Mouse (Mus musculus) ovary, postnatal 36 days (tissue): Measurements from ENCODE around the gene Clcf1.

Experiments
- DNase-seq: peaks from one replicate; pipeline ENCODE4 v3.0.0; 2022; ENCODE audit warnings: low spot score, mixed read lengths

Gene Clcf1

DNA sequence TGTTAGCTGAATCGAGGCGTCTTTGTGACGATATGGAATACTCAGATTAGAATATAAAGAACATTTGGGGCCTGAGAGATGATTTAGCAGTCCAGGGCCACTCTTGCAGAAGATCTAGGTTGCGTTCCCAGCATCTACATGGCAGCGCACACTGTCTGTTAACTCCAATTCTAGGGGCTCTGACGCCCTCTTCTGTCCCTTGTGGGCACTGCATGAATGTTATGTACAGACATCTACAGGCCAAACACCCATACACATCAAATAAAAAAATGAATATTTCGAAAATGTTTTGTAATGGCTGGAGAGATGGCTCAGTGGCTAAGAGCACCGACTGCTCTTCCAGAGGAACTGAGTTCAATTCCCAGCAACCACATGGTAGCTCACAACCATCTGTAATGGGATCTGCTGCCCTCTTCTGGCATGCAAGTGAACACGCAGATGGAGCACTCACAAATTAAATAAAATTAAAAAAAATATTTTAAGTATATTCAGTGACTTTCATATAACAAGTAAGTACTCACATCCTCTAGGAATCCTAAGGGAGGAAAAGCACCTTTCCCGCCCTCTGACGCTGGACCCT is 41.6 kb downstream of the Clcf1 start:
- no peak for DNase-seq

DNA sequence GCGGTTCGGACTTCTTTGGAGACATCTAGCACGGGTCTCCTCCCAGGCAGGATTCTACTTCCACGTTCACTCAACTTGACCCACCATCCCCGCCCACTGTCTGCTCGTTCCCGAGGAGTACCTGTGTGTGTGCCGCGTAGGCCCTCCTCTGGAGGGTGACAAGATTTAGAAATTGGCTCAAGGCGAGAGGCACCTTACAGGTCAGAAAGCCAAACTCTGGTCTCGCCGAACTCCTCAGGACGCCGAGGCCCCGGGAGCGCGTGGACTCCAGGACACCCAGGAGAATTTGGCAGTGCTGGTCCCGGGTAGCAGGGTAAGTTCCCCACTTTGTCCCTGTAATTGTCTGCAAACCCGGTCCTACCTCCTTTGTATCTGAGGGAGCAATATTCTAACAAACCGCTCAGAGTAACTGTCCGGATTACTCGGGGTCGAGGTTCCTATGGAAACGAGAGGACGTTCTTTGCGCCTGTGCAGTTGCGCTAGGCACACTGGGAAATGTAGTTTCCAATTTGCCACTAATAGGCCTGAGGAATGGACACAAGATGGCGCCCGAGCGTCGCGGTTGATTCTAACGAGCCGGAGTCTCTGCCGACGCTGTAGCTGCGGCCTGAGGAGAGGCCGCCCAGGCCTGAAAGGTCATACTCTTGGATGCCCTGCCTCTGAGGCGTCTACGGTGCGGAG is 43.3 kb downstream of the Clcf1 start:
- peak; percentile 90 for DNase-seq

DNA sequence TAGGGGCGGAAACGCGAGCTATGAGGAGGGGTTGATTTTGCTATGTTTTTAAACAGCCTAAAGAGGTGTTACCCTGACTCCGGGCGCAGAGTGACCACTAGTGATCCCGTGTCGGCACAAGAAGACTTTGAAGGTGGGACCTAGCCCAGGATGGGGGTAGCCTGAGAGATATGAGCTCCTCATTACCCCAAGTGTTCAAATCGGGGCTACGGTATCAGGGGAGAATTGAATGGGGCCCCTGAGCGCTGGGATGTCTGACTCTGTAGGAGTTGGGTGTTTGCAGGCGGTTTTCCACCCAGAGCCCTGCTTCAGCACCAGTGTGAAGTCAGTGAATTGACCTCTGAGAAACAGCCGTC is 43.8 kb downstream of the Clcf1 start:
- DNase-seq = no peak

DNA sequence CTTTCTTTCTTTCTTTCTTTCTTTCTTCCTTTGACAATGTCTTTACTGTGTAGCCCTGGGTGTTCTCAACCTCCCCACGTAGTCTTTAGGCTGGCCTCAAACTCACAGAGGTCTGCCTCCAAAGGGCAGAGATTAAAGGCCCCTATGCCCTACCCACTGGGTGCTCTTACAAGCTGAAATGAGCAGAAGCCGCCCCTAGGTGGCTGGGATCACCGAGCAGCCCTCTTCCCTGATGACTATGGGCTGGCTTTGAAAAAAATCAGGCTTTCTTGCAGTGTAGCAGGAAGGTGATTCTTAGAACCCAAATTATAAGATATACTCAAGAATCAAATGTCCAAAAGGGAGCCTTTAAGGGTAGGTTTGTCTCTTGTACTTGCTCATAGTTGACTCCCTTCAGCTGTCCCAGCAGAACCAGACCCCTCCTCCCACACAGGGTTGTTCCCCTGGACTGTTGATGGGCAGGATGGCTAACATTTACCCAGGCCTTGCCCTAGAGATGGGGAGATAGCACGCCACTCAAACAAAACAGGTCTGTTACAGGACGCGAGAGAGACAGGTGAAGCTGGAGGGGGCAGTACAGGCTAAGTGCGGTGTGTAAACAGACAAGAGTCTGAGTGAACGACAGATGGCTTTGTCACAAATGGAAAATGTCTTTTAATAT is 47.1 kb downstream of the Clcf1 start:
- DNase-seq = no peak

DNA sequence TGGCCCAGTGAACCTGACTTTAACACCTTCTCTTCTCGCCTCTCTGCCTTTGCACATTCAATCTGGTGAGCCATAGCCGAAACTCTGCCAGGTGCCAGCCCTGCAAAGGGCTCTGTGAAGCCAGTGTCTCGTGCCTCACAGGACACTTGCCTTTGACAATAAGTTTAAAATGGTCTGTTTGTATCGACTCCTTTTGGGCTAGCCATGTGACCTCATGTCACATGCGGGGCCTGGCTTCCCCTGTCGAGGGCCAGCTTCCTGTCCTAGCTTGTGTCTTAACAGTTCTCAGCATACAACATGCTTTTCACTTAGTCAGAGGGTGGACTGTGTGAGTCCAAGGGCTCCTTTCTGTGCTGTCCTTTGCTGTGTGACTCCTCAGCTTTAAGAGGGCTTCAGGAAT is 48.7 kb downstream of the Clcf1 start:
- no peak for DNase-seq

DNA sequence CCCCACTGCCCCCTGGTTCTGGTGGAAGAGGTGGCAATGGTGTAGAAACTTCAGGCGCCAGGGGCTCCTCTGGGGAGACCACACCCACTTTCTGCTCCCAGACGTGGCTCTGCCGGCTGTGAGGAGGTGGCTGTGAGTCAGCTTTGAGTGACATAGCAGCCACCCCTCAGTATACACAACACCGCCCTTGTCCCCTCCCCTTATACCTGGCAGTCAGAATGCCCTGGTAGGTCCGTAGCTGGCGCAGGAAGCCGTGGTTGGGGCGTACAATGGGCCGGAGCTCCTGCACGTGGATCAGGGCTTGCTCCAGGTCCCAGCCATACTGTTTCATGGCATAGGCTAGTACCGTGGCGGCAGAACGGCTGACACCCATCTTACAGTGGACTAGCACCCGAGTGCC is 49.7 kb downstream of the Clcf1 start:
- peak; percentile 3 for DNase-seq

DNA sequence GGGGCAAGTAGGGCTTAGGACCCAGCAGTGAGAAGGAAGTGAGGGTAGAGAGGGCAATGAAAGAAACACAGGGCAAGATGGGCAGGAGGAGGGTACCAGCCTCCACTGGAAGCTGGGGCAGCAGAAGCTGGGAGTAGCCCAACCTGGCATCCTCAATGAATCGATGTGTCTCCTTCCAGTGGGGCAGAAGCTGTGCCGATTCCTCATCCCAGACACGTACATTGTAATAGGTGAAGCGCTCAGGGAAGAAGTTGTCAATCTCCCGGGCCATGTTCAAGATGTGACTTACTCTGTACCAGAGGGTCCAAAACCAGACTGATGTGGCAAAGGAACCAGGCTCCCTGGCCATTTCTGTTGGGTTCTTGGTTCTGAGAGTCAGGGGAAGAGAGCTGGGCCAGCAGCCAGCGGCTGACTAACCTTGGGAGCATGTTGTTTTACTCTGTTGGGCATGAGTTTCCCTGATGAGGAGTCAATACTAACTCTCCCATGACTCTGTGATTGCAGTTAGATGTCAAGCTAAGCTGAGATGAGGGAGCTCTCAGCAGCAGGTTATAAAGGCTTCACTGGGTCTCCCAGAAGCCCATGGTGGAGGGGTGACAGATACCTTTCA is 50.2 kb downstream of the Clcf1 start:
- no peak for DNase-seq

DNA sequence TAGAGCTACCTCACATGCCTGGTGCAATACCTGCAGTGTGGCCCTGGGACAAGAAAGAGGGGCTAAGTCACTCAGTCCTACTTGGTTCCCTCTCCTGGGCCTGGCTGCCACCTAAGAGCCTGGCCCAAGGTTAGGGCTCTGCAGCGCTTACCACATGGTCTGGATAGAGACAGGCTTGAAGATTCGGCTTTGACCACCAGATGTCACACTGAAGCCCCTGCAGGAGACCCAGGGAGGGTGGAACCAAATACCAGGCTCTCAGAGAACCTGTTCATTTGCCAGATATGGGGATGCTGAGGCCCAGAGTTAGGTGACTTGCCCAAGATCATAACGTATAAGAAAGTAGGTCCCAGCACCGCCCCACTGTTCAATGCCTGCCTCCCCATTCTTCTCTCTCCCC is 51.9 kb downstream of the Clcf1 start:
- DNase-seq = no peak

DNA sequence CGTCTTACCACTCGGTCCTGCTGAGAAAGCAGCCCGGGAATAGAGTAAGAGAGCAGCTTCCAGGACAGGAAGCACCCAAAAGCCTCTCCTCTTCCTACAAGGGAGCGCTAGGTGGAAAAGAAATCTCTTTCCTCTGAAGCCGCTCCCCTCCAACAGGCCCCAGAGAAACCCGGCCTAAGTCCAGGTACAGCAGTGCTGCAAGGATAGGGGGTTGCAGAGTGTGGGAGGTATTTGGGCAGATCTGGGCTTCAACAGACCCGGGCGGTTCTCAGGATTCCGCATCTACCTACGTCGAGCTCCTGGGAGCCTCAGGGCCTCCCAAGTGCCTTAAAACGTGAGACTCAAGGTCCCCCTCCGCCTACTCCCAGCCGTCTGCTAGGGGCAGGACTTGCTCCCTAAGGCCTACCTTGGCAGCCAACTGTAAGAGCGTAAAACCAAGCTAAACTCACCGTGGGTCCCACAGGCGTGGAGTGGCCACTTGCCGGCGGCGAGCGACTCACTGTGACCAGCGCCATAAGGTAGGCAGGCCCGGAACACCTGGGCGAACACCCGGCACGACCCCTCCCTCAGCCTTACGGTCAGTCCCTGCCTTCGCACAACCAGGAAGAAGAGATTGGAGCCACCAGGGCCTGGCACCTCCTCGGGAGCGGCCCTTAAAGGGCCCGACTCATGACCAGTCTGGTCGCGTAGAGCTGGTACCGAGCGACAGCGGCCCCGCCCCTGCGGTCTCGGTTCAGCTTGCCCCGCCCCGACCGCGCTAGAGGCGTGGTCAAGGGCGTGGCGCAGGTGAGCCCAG is 54.7 kb downstream of the Clcf1 start, which contains the start of gene Ssh3:
TSS of gene Ssh3 (minus strand) at position 615 of the 796 bp plus-strand sequence.
- DNase-seq = peak; percentile 82

DNA sequence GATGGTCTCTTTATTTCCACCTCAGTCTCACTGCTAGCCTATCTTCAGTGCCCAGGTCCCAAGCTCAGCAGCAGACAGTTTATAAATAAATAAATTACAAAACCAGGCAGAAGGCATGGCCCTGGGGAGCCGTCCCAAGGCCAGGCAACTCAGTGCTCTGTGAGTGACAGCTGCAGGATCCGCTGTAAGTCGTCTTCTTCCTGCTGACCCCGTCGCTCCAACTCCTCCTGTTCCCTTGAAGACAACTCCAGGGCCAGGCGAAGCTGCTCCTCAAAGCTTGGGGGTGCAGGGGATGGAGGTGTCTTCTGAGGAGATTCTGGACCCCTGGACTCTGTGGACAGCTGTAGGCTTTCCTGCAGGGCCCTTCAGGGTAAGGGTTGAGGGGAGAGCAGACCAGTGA is 56.1 kb downstream of the Clcf1 start:
- DNase-seq = peak; percentile 5

DNA sequence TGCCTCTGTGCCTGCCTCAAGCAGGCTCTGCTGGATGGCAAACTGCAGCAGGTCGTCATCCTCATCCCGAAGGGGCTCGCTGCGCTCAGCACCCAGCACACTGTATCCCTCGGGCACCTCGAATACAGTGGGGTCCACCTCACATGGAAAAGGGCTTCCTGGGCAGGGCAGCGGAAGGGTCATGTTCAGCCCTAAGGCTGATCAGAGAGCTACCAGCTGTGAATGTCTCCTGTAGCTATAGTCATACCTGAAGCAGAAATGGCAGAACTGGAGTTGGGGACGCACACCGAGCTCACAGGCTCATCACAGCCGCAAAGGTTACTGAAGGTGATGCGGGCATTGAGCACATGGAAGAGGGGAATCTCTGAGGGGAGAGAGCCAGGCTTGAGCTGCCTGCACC is 56.9 kb downstream of the Clcf1 start:
- no peak for DNase-seq
